Comparison of ENCODE assay signal across 10 mouse cellular contexts in genomic region chr1:18976705-18977309, GRCm38 (mm10).
DNase-seq lines count a peak whose midpoint lies in the region; ATAC-seq and TF ChIP-seq lines count a peak whose summit lies in the region.
"Had no signal": no experiment of that assay in that cellular context is flagged by ENCODE, and none has a peak within 500 bp of the region (broad histone marks: within the 10 kb centered on the region; RNA-seq: fewer than 3 reads in every experiment).

No protein-coding gene starts in this region.

- no peaks in the 10 kb centered on the region for H3K79me2 ChIP-seq in heart, adult 2 months (replicated peaks; ENCODE audit: control insufficient read depth, insufficient read depth, low read length)

- no peak overlapping the region for H3K9ac ChIP-seq in heart, adult 2 months (ENCODE audit: low read depth, low read length)

- peak; percentile 63 for TF ChIP-seq CTCF in heart, adult 2 months (IDR thresholded peaks at IDR 0.05)

- intact Hi-C loops in heart, adult 2 months (cut with DNase I) = loop anchor here (5.0 kb wide), 1 partner anchor 565 kb away; no protein-coding TSS in a partner anchor

- no peak for TF ChIP-seq EP300 in heart, adult 2 months (IDR thresholded peaks at IDR 0.05; ENCODE audit: insufficient read depth, low read depth, low read length)

- H3K27ac ChIP-seq in heart, adult 2 months = no peak overlapping the region

- 40% methylated on average over 10 of the region's 10 CpGs for WGBS in heart, adult 2 months

- no peaks in the 10 kb centered on the region for H3K4me1 ChIP-seq in heart, adult 2 months (ENCODE audit: control insufficient read depth, insufficient read depth, low read length)

- no peak for ATAC-seq in CD4-positive, CD25-positive, alpha-beta regulatory T cell, adult 4 months

- TF ChIP-seq POLR2A in heart, adult 2 months (IDR thresholded peaks at IDR 0.05; ENCODE audit: insufficient read depth, low read depth, low read length) = no peak

- no peaks in the 10 kb centered on the region for H3K27me3 ChIP-seq in heart, adult 2 months (ENCODE audit: control insufficient read depth, insufficient read depth, low read length)

- H3K36me3 ChIP-seq in heart, adult 2 months (ENCODE audit: control insufficient read depth, insufficient read depth, low read length) = no peaks in the 10 kb centered on the region

- DNase-seq in heart, adult 2 months = no peak
- no peak for DNase-seq in heart, adult 18-20 months
- DNase-seq in 3T3-L1 (ENCODE audit: low read depth, low spot score) = peak; percentile 13
- DNase-seq in ES-CJ7 (ENCODE audit: low read depth, low spot score) = peak; percentile 23
- peak; percentile 20 for DNase-seq in forelimb bud, embryonic 11.5 days (ENCODE audit: low read depth, low spot score)
- DNase-seq in thymus, postnatal 25 days = no peak
- no peak for DNase-seq in urinary bladder, postnatal 10 days (ENCODE audit: low spot score)
- DNase-seq: gastrocnemius, postnatal 36 days had no signal

- no peak overlapping the region for H3K4me3 ChIP-seq in heart, adult 2 months
- H3K4me3 ChIP-seq: myocyte had no signal

Comparison
In these comparisons a context has a peak if more than half of its experiments do, and no peak if none do; other contexts are left out.
1. DNase-seq: peak in 3T3-L1 (single experiment), ES-CJ7 (single experiment) and forelimb bud, embryonic 11.5 days (single experiment); none in heart, adult 2 months (0 of 2), heart, adult 18-20 months (0 of 2), thymus, postnatal 25 days (single experiment) and urinary bladder, postnatal 10 days (single experiment).